Mouse (Mus musculus) embryonic stem cell, embryonic (primary cell): ENCODE measurements at regions not wholly inside any gene's neighbourhood (a gene's known extent, or its start where the extent isn't known, plus 50 kb on each side); places are given as distances from the start of the nearest gene placed in this dataset.

ENCODE experiments used
- CTCF ChIA-PET, 4 experiments: fragments of 300-600 bp in 2 of 4; fragments of 350-600 bp in 2 of 4; sonication (Branson Sonifier 250); formaldehyde crosslinking; loops; one replicate each; lab custom pipeline; 2022; ENCODE audit warnings: inconsistent platforms in 2 of 4; lab: Charles Lee
- POLR2A ChIA-PET, 4 experiments: fragments of 300-600 bp in 2 of 4; fragments of 350-600 bp in 2 of 4; sonication (Branson Sonifier 250); formaldehyde crosslinking; loops; one replicate each; lab custom pipeline; 2022; ENCODE audit warnings: antibody characterized with exemption in 4 of 4, inconsistent platforms in 1 of 4; lab: Charles Lee

DNA sequence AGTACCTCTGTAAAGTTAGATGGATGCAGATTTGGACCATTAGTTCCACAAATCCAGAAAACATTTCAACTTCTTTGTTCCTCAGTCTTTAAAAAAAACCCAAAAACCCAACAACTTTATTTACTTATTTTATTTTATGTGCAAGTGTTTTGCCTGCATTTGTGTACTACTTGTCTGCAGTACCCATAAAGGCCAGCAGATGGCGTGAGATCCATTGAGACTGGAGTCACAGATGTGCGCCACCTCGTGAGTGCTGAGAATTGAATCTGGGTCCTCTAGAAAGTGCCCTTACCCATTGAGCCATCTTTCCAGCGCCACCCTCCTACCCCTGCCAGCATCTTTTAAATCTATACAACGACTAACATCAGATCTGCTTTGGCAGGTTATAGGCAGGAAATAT, 53.0 kb downstream of the Gm12689 start:
- CTCF ChIA-PET: no interaction called here
- POLR2A ChIA-PET: no interaction called here

DNA sequence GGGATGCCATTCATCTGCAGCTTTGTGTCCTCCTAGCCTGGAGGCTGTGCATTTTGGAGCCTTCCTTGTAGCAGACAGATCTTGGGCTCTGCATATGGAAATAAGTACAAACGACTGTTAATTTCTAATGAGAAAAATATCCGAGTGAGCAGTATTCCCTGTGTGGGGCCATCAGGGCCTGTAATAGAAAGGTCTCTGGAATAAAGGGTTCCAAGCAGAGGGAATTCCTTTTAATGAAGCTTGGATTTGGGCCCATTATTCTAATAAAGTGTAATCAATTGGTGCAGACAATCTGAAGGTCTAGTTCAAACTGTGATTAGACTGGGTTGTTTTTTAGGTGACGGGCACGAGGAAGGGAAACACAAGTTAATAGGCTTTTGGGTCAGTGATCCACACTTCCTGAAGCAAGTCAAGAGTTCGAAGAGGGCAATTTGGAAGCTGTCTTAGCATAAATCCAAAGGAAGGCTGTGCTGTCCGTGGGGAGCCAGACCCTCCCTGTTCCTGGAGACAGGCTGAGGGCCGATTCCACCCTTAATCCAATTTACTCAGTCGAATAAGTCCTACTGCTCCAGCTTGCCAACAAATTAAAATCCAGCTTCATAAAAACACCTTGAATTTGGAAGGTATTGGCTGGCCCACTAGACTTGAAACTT, 57.5 kb downstream of the Gm12689 start:
- CTCF ChIA-PET: interaction anchor here in 2 of 4 experiments (0.7 to 1.2 kb wide), 2 partner anchors 11 to 55 kb away, joined by 3 read pairs; no protein-coding TSS in a partner anchor
- POLR2A ChIA-PET: no interaction called here

DNA sequence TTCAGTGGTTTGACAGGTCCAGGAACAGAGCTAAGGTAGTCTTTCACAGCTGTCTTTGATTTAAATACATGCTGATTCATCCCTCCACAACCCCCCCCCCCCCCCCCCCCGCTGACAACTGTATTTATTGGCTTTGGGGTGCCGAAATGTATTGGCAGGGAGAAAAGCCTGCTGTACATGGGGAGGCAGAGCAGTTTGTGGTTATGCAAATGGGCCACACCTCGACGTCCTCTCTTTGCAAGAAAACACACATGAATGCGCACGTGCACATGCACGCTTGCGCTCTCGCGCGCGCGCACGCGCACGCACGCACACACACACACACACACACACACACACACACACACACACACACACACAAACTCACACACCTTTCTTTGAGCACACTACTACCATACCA, 58.5 kb downstream of the Gm12689 start:
- ChIA-PET POLR2A (interaction anchor here in 2 of 4 experiments (0.6 kb wide), 2 partner anchors 124 to 195 kb away, joined by 3 to 4 read pairs; no protein-coding TSS in a partner anchor), CTCF (interaction anchor here in 3 of 4 experiments (0.6 to 0.8 kb wide), 4 partner anchors 111 to 1036 kb away, joined by 3 to 4 read pairs (median 4); no protein-coding TSS in a partner anchor)

DNA sequence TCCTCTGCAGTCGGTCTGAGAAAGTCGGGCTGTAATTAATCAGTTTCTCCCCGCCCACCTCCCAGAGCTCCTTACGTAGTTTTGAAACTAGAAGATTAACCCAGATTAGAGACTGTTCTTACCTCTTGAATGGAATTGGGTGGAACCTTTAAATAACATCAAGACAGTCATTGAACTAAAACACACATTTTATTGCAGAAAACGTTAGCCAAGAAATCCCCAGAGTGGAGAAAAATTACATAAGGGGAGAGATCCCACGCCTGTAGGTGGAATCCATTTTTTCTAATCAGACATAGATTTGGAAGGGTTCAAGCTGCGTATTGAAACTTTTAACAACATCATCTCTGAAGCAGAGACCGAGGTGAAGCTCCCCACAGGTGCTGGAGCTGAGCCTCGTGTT, 59.1 kb downstream of the Gm12689 start:
- POLR2A ChIA-PET: interaction anchor here in 1 of 4 experiments (0.6 kb wide), 1 partner anchor 196 kb away, joined by 3 read pairs; no protein-coding TSS in a partner anchor
- CTCF ChIA-PET: interaction anchor here in 3 of 4 experiments (0.6 to 1.4 kb wide), 4 partner anchors 12 to 1036 kb away, joined by 3 to 4 read pairs (median 4); no protein-coding TSS in a partner anchor

DNA sequence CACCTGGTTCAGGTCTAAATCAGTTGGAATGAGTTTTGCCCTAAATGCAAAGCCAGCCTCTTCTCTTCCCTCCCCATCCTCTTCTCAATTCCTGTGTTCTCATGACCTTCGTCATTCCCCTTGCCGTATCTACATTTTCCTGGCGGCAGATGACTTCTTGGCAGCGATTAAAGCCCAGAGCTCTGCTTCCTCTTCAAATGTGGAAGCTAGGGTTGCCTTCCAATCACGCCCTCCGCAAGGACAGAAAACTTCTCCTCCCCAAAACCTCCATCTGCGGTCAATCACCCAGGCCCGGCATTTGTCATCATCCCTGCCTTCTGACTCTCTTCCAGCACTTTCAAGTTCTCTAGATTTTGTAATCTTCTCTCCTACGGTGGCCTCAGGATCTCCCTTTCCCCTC, 72.3 kb downstream of the Gm12689 start:
- POLR2A ChIA-PET: interaction anchor here in 1 of 4 experiments (0.6 kb wide), 1 partner anchor 1151 kb away, joined by 4 read pairs; no protein-coding TSS in a partner anchor

DNA sequence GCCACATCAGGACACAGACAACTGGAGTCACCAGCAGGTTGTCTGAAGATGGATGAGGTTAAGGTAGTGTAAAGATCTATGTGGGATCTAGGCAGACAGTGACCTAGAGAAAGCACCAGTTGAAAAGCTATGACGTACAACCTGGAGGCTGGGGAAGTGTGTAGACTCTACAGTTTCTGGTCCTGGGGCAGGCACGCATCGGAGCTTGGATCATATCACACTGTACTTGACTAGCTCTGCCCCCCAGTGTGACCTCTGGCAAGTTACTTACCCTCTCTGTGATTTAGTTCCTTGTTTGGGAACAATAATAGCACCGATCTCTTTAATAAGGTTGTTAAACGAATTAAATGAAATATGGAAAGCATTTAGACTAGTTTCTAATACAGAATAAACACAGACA, 75.5 kb downstream of the Gm12689 start:
- POLR2A ChIA-PET: interaction anchor here in 1 of 4 experiments (0.6 kb wide), 1 partner anchor 590 kb away, joined by 5 read pairs; no protein-coding TSS in a partner anchor
- CTCF ChIA-PET: no interaction called here

More for the DNA sequence above, 72.3 kb downstream of the Gm12689 start:
- CTCF ChIA-PET: no interaction called here

DNA sequence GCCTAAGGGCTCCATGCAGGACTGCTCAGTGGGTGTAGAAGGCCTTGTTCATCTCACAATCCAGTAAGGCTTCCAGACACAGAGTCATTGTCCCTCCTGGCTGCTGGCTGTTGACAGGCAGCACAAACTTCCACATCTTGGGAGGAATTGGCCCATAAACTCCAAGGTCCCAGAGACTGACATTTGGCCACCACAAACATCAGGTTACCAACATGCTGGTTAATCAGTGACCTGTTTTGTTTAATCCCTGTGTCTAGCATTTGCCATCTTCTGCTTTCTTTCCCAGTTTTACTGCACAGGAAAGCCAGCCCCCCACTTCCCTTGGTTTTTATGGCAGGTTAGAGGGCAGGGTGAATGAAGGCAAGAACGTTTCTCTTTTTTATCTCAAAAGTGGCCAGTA, 80.5 kb downstream of the Gm12689 start:
- CTCF ChIA-PET: no interaction called here

DNA sequence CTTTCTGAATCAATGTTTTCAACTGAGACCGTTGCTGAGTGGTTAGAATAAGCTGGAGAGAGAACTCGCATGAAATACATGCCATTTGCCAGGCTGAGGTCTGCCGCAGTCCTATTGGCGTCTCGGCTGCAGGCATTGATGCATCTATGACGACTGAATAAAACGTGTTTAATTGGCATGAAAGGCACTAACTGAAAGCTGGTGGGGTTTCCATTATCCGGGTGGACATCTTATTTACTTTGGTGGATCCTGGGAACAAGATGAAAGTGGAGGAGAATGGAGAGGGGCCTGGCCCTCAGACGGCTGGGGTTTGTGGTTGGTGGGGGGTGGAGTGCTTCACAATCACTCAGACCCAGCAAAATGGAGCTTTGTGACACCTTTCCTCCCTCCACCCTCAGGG, 81.2 kb downstream of the Gm12689 start:
- CTCF ChIA-PET: interaction anchor here in 1 of 4 experiments (0.6 kb wide), 1 partner anchor 150 kb away, joined by 8 read pairs; no protein-coding TSS in a partner anchor

More for the DNA sequence above, 80.5 kb downstream of the Gm12689 start:
- POLR2A ChIA-PET: no interaction called here

DNA sequence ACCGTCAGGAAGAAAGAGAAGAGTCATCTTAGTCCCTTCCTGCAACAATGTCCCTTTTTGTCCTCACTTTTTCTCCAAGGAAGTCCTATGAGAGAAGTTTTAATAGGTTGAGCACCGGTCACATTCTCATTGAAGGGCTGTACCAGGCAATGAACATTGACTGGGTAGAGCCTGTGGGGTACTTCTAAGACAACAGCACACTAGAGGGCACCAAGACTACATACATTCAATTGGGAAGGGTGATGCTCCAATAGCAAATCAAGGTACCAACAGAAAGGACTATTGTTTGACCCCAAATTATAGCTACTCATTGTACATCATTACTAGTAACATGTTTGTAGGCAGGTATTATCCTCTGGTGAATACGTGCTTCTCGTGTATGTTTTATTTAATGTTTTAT, 84.3 kb downstream of the Gm12689 start:
- ChIA-PET POLR2A (no interaction called here), CTCF (no interaction called here)

More for the DNA sequence above, 81.2 kb downstream of the Gm12689 start:
- POLR2A ChIA-PET: no interaction called here

DNA sequence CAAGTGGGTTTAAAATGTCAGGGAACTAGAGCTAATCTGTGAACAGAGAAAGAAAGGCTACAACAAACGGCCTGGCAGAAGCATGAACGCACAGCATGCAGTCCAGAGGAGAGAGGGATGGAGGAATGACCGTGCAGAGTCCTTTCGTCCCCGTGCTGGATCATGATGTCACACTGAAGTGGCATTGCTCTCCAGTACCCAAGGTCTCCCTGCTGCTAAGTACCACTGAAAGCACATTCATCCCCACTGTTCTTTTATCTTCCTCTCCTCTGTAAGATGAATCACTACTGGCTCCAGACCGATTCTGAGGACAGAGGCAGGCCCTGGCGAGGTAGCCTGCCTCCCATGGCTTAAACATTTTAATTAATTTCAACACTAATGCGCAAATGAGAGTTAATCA, 89.7 kb downstream of the Gm12689 start:
- CTCF ChIA-PET: no interaction called here
- POLR2A ChIA-PET: no interaction called here

DNA sequence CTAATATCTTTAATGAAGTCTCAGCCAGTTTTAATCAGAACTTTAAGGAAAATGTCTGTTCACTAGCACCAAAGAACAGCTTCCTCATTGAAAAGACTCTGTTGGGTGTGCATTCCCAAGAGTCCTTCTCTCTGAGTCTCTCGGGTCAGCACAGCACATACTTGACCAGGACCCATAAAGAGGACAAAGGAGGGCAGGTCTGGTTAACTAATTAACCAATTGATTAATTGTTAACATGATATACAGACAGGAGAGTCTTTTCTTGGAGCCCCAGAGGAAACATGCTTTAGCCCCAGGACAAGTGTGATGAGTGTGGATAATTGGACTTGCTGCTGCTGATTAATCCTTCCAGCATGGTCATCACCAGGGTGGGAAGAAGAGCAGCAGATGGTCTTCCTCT, 93.7 kb downstream of the Gm12689 start:
- POLR2A ChIA-PET: no interaction called here
- CTCF ChIA-PET: interaction anchor here in 1 of 4 experiments (0.6 kb wide), 1 partner anchor 1109 kb away, joined by 3 read pairs; no protein-coding TSS in a partner anchor

DNA sequence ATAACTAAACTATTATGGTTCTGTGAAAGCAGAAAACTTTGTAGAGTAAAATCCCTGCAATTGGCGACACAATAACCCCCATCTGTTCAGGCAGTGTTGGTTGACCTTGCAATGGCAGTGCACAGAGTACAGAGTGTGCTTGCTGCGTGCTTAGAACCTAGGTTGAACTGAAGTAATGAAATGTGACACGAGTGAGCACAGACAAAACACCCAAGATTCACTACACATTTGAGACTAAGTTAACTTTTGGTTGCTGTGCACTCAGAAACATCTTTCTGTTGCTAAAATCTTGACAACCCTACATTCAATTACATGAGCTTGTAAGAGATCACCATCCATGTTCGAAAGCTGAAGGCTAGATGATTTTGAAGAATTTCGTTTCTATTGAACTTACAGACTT, 97.3 kb downstream of the Gm12689 start:
- POLR2A ChIA-PET: no interaction called here
- CTCF ChIA-PET: no interaction called here

DNA sequence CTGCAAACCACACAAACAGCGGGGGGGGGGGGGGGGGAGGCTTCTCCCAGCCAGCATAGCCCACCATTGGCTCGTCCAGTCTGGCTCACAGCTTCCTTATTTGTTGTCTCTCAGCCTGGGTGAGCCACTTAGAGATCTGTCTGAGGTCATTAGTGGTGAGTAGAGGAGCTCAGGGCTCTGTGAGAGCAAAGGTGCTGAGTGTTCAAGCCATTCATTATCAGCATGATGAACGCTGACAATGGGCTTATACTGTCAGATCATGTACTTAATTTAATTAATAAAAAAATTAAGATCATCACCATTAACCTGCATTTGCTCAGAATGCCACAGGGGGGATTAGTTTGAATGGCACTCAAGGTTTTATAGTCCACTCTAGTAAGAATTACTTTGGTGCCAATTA, 98.5 kb downstream of the Gm12689 start:
- ChIA-PET CTCF (no interaction called here), POLR2A (no interaction called here)

DNA sequence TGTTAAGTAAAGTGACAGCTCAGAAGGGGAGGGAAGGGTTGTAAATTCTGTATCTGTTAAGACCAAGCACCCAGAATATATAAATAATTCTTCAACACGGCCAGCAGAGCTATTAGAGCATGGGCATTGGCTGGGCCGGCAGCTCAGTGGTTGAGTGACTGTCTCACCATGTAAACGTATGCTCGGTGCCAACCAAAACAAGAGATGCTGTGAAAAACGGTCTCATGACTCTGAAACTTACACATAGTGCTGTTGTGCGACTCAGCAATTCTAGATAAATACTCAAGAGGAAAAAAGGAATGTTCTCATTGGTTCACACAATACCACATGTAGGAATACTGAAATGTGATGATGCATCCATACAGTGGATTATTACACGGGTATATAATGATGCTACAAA, 111.8 kb downstream of the Gm12689 start:
- ChIA-PET POLR2A (no interaction called here), CTCF (no interaction called here)

DNA sequence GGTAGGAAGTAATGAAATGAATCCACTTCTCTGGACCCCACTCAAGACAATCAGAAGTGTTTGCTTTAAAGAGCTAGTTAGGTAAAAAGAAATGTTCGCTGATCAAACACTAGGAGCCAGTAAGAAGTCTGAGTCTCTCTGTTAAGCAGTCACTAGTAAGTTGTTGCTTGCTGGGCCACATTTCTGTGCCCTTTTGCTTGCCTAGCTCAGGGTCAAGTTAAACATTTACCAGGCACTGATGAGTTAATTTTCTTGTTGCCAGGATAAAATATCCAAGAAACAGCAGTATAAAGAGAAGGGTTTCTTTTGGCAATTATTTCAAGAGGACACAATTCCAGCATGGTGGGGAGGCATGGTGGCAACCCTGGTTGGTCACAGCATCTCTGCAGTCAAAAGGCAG, 127.7 kb downstream of the Gm12689 start:
- POLR2A ChIA-PET: no interaction called here

DNA sequence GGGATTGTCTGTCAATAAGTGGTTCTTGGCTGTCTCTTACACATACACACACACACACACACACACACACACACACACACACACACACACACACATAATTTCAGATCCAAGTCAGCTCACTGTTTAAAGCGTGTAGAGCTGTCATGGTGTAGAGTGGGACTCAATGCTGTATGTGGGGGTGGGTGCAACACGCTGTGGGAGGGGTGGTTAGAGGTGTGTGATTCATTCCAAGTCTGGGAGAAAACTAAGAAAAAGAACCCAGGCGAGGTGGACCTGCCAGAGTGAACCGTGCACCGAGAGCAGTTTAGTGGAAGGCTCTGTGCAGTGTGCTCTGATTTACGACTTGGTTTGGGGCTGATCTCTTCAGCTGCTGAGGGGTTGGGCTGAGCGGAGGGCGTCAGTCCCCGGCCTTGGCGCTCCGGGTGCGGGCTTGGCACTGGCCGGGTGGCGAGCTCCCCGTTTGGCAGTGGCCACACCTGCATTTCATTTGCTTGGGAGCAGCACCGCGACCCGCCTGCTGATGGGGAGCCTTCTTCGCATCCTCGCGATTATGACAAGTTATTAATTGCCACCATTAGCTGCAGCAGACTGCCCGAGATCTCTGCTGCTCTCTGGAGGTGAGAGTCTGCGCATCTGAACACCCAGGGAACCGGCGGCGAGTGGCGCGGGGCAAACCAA, 149.5 kb downstream of the Gm12689 start:
- ChIA-PET CTCF (interaction anchor here in 1 of 4 experiments (0.7 kb wide), 1 partner anchor 57 kb away, joined by 3 read pairs; no protein-coding TSS in a partner anchor), POLR2A (interaction anchor here in 1 of 4 experiments (0.6 kb wide), 1 partner anchor 172 kb away, joined by 3 read pairs; no protein-coding TSS in a partner anchor)

More for the DNA sequence above, 127.7 kb downstream of the Gm12689 start:
- CTCF ChIA-PET: no interaction called here

DNA sequence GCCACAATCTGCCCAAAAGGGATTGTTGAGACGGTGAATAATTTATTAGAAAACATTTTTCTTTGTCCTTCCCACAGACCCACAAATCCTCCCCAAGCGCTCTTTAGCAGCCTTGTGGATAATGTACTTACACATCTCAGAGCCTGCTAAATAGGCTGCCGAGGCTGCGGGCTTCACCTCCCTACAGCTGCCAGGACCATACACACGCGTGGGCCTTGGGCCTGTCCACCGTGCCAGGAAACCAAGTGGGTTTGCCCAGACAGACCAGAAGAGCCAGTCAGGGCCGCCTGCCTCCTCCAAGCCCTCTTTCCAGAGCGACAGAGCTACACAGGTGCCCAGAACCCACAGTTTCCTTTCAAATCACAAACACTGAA, 150.0 kb downstream of the Gm12689 start:
- ChIA-PET POLR2A (interaction anchor here in 1 of 4 experiments (0.6 kb wide), 1 partner anchor 171 kb away, joined by 3 read pairs; no protein-coding TSS in a partner anchor), CTCF (interaction anchor here in 1 of 4 experiments (0.7 kb wide), 1 partner anchor 56 kb away, joined by 3 read pairs; no protein-coding TSS in a partner anchor)

DNA sequence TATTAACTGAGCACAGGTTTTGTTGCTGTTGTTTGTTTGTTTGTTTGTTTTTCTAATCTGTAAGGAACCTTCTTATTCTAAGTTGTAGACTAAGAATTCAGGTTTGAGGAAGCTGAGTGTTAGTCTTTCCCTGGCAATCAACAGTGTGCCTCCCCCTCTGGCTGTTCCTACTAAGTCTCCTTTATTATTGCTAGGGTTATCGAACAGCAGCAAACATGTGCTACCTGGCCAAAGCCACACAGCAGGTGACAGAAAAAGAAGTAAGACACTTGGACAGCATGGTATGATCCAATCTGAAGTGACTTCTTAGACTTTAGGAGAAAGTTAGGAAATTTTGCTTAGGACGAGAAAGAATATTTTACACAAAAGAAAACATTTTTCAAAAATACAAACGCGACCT, 163.3 kb downstream of the Gm12689 start:
- CTCF ChIA-PET: no interaction called here
- POLR2A ChIA-PET: no interaction called here

DNA sequence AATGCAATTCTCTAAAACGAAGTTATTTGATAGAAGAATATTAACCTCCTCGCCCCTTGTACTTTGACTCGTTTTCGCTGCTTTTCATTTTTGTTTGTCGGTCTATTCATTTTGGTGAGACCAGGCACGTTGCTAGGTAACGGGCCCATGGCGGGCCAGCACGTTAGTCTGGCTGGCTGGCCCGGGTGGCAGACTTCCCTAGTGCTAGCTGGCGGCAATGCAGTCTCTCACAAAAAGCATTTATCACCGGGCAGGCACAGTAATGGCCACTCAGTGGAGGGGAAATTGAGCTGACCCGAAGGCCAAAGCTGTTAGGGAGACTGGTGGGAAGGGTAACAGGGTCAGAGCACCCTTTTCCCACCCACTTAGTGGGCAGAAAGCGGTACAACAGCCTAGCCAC, 163.7 kb downstream of the Gm12689 start:
- POLR2A ChIA-PET: interaction anchor here in 1 of 4 experiments (1.3 kb wide), 1 partner anchor 17 kb away, joined by 3 read pairs; no protein-coding TSS in a partner anchor
- CTCF ChIA-PET: no interaction called here
